Mouse (Mus musculus): Measurements from ENCODE around the gene Rai14. TPM values are rescaled to one million over a fixed set of nuclear protein-coding genes. Genes with fewer than 3 reads are reported as not detected.

Rai14 gene
- 1 to 10 TPM; 3.2 to 3.8 TPM for total RNA-seq (2021)

GRCm38 (mm10) chr15:10714409-10715138 lies at the start of gene Rai14:
Rai14 (minus strand) TSS chr15:10714624.
- peak; percentile 73 for DNase-seq (ENCODE audit: low spot score)
- intact Hi-C loops (cut with DNase I), result loop anchor here (2.0 to 5.0 kb wide), 3 partner anchors 104 to 212 kb away; no protein-coding TSS in a partner anchor

GRCm38 (mm10) chr15:10761441-10761840 lies 47.0 kb upstream of the Rai14 start:
- no peak for DNase-seq (ENCODE audit: low spot score)
- intact Hi-C loops (cut with DNase I), result no loop called here

GRCm38 (mm10) chr15:10760006-10760405 lies 45.6 kb upstream of the Rai14 start:
- DNase-seq (ENCODE audit: low spot score), result no peak
- intact Hi-C loops (cut with DNase I), result no loop called here

GRCm38 (mm10) chr15:10759440-10759839 lies 45.0 kb upstream of the Rai14 start:
- DNase-seq (ENCODE audit: low spot score), result no peak
- intact Hi-C loops (cut with DNase I), result no loop called here

GRCm38 (mm10) chr15:10758808-10759207 lies 44.4 kb upstream of the Rai14 start:
- intact Hi-C loops (cut with DNase I), result no loop called here
- DNase-seq (ENCODE audit: low spot score), result no peak

GRCm38 (mm10) chr15:10751141-10751540 lies 36.7 kb upstream of the Rai14 start:
- intact Hi-C loops (cut with DNase I), result no loop called here
- DNase-seq (ENCODE audit: low spot score), result no peak

GRCm38 (mm10) chr15:10750339-10750738 lies 35.9 kb upstream of the Rai14 start:
- intact Hi-C loops (cut with DNase I), result no loop called here
- DNase-seq (ENCODE audit: low spot score), result no peak

- DNase-seq (ENCODE audit: low spot score), result no peak
- intact Hi-C loops (cut with DNase I), result no loop called here
Measured at GRCm38 (mm10) chr15:10749678-10750077, 35.3 kb upstream of the Rai14 start.

GRCm38 (mm10) chr15:10747638-10748037 lies 33.2 kb upstream of the Rai14 start:
- DNase-seq (ENCODE audit: low spot score), result no peak
- intact Hi-C loops (cut with DNase I), result no loop called here

- no peak for DNase-seq (ENCODE audit: low spot score)
- intact Hi-C loops (cut with DNase I), result no loop called here
Measured at GRCm38 (mm10) chr15:10747226-10747625, 32.8 kb upstream of the Rai14 start.

- intact Hi-C loops (cut with DNase I), result no loop called here
- no peak for DNase-seq (ENCODE audit: low spot score)
Measured at GRCm38 (mm10) chr15:10746303-10747051, 32.1 kb upstream of the Rai14 start.

GRCm38 (mm10) chr15:10742441-10742840 lies 28.0 kb upstream of the Rai14 start:
- DNase-seq (ENCODE audit: low spot score), result no peak
- intact Hi-C loops (cut with DNase I), result no loop called here

GRCm38 (mm10) chr15:10739279-10739678 lies 24.9 kb upstream of the Rai14 start:
- no peak for DNase-seq (ENCODE audit: low spot score)
- intact Hi-C loops (cut with DNase I), result loop anchor here (5.0 kb wide), 1 partner anchor 78 kb away; no protein-coding TSS in a partner anchor

GRCm38 (mm10) chr15:10738354-10739142 lies 24.1 kb upstream of the Rai14 start:
- no peak for DNase-seq (ENCODE audit: low spot score)
- intact Hi-C loops (cut with DNase I), result loop anchor here (5.0 kb wide), 1 partner anchor 79 kb away; no protein-coding TSS in a partner anchor

- intact Hi-C loops (cut with DNase I), result loop anchor here (5.0 kb wide), 1 partner anchor 81 kb away; no protein-coding TSS in a partner anchor
- DNase-seq (ENCODE audit: low spot score), result no peak
Measured at GRCm38 (mm10) chr15:10735948-10736347, 21.5 kb upstream of the Rai14 start.

GRCm38 (mm10) chr15:10735216-10735615 lies 20.8 kb upstream of the Rai14 start:
- intact Hi-C loops (cut with DNase I), result loop anchor here (5.0 kb wide), 1 partner anchor 82 kb away; no protein-coding TSS in a partner anchor
- no peak for DNase-seq (ENCODE audit: low spot score)

GRCm38 (mm10) chr15:10731398-10731797 lies 17.0 kb upstream of the Rai14 start:
- no peak for DNase-seq (ENCODE audit: low spot score)
- intact Hi-C loops (cut with DNase I), result no loop called here

- intact Hi-C loops (cut with DNase I), result no loop called here
- no peak for DNase-seq (ENCODE audit: low spot score)
Measured at GRCm38 (mm10) chr15:10726272-10726671, 11.8 kb upstream of the Rai14 start.

GRCm38 (mm10) chr15:10724857-10725256 lies 10.4 kb upstream of the Rai14 start:
- intact Hi-C loops (cut with DNase I), result no loop called here

GRCm38 (mm10) chr15:10723507-10723906 lies 9.1 kb upstream of the Rai14 start:
- no peak for DNase-seq (ENCODE audit: low spot score)

More at GRCm38 (mm10) chr15:10724857-10725256, 10.4 kb upstream of the Rai14 start:
- no peak for DNase-seq (ENCODE audit: low spot score)

More at GRCm38 (mm10) chr15:10723507-10723906, 9.1 kb upstream of the Rai14 start:
- intact Hi-C loops (cut with DNase I), result no loop called here
